Mouse (Mus musculus) CH12.LX (cell line): ENCODE measurements around the gene Ptgs1.

ENCODE experiments used
- EP300 ChIP-seq: IDR thresholded peaks from 2 replicates; pipeline ENCODE4 v1.6.1; 2011; ENCODE audit warnings: low read length, improper control_type of control experiment
- ETS1 ChIP-seq: conservative IDR thresholded peaks from 2 replicates; pipeline ENCODE4 v1.6.1; 2012; ENCODE audit warnings: low read depth, mild to moderate bottlenecking, inconsistent platforms, low read length, improper control_type of control experiment, moderate library complexity
- JUND ChIP-seq: conservative IDR thresholded peaks from 2 replicates; pipeline ENCODE4 v1.6.1; 2011; ENCODE audit warnings: low read depth, low read length, improper control_type of control experiment
- KAT2A ChIP-seq: IDR thresholded peaks from 2 replicates; pipeline ENCODE4 v1.6.1; 2012; ENCODE audit warnings: low read length, improper control_type of control experiment, inconsistent platforms; ENCODE audit not compliant: insufficient replicate concordance
- MAFK ChIP-seq: IDR thresholded peaks from 2 replicates; pipeline ENCODE4 v1.6.1; 2011; ENCODE audit warnings: low read length, improper control_type of control experiment; ENCODE audit not compliant: insufficient replicate concordance
- POLR2A ChIP-seq: IDR thresholded peaks from 2 replicates; pipeline ENCODE4 v1.6.1; 2011; ENCODE audit warnings: low read depth, mild to moderate bottlenecking, improper control_type of control experiment, low read length
- ZKSCAN1 ChIP-seq: IDR thresholded peaks from 2 replicates; pipeline ENCODE4 v1.6.1; 2012; ENCODE audit warnings: low read depth, inconsistent platforms, low read length, improper control_type of control experiment, borderline replicate concordance
- ZMIZ1 ChIP-seq: IDR thresholded peaks from 2 replicates; pipeline ENCODE4 v1.6.1; 2012; ENCODE audit warnings: low read depth, mild to moderate bottlenecking, inconsistent platforms, low read length, improper control_type of control experiment

DNA sequence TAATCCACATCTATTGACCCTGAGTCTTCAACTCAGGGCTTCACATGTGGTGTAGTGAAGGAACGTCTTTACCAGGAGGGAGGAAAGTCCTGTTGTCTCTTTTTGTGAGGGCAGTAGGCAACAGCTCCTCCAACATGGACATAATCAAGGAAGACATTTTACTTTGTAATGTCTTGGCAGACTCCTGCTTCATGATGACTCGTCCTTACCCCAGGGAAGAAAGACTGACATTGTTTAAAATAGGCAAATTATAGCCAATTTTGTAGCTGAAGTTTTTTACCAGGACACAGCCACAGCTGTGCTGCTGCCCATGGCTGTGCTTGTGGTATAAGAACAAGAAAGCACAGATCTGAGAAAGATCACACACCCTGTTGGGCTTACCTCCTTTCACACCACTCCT is 8.7 kb downstream of the Ptgs1 start:
- TF ChIP-seq ETS1 (no peak), POLR2A (no peak), ZMIZ1 (no peak), ZKSCAN1 (no peak), KAT2A (no peak), JUND (no peak), MAFK (no peak), EP300 (no peak)
